Mouse (Mus musculus) hindbrain, embryonic 12.5 days (tissue): Measurements from ENCODE around the gene C1qa. TPM values are rescaled to one million over a fixed set of nuclear protein-coding genes. Genes with fewer than 3 reads are reported as not detected.

Experiments
- ATAC-seq: fragments of 200-750 bp; cut with Nextera tagmentation; 2 replicates; pipeline ENCODE4 v1.8.0; 2017; ENCODE audit warnings: moderate TSS enrichment; ENCODE audit not compliant: low FRiP score
- H3K27ac ChIP-seq: fragments of 300-500 bp; sonication (generic); 2 replicates; pipeline ENCODE4 v1.5.1; 2016; ENCODE audit warnings: mild to moderate bottlenecking
- H3K27me3 ChIP-seq: fragments of 300-500 bp; sonication (generic); 2 replicates; pipeline ENCODE4 v1.6.1; 2016; ENCODE audit warnings: mild to moderate bottlenecking
- H3K36me3 ChIP-seq: fragments of 300-500 bp; sonication (generic); 2 replicates; pipeline ENCODE4 v1.6.1; 2016; ENCODE audit warnings: mild to moderate bottlenecking
- H3K4me1 ChIP-seq: fragments of 300-500 bp; sonication (generic); 2 replicates; pipeline ENCODE4 v1.6.1; 2016
- H3K4me2 ChIP-seq: fragments of 300-500 bp; sonication (generic); replicated peaks from 2 replicates; pipeline ENCODE4 v1.6.1; 2016; ENCODE audit warnings: mild to moderate bottlenecking
- H3K4me3 ChIP-seq: fragments of 300-500 bp; sonication (generic); 2 replicates; pipeline ENCODE4 v1.5.1; 2016; ENCODE audit warnings: mild to moderate bottlenecking
- H3K9ac ChIP-seq: fragments of 300-500 bp; sonication (generic); 2 replicates; pipeline ENCODE4 v1.6.1; 2016; ENCODE audit warnings: mild to moderate bottlenecking, moderate library complexity
- H3K9me3 ChIP-seq: fragments of 300-500 bp; sonication (generic); replicated peaks from 2 replicates; pipeline ENCODE4 v1.6.1; 2016; ENCODE audit warnings: mild to moderate bottlenecking
- WGBS: fragments of 180-500 bp; shearing (Covaris S2); methylation state at CpG from one replicate; pipeline ENCODE4 v1.1.7; 2016; 5-methylcytosine and 5-hydroxymethylcytosine counted together
- polyA plus RNA-seq: library from polyadenylated mRNA; unstranded; fragments of >200 nt; fragmentation: Nextera tagmentation; extraction: Ambion mirVana; gene quantifications from 2 replicates; pipeline ENCODE4 v1.2.1, GENCODE M21; 2016

C1qa gene
- polyA plus RNA-seq, 1 experiment from 2014 or later: 14.6 TPM

- WGBS: 77% methylated on average over 3 of the region's 3 CpGs
- Histone ChIP-seq H3K4me3 (no peak overlapping the region), H3K4me2 (no peak overlapping the region), H3K27ac (no peak overlapping the region), H3K4me1 (peaks cover 16% of the 10 kb centered on the region), H3K9ac (no peak overlapping the region), H3K36me3 (no peaks in the 10 kb centered on the region), H3K9me3 (no peaks in the 10 kb centered on the region), H3K27me3 (peaks cover 36% of the 10 kb centered on the region)
- ATAC-seq: no peak
These were observed 20.9 kb upstream of the C1qa start for GRCm38 (mm10) chr4:136919526-136919925.

- no peaks in the 10 kb centered on the region for H3K9me3 ChIP-seq
- no peak overlapping the region for H3K4me3 ChIP-seq
- no peak overlapping the region for H3K4me2 ChIP-seq
- H3K4me1 ChIP-seq: peaks cover 19% of the 10 kb centered on the region
- peaks cover 33% of the 10 kb centered on the region for H3K27me3 ChIP-seq
- H3K27ac ChIP-seq: no peak overlapping the region
- H3K9ac ChIP-seq: no peak overlapping the region
- H3K36me3 ChIP-seq: no peaks in the 10 kb centered on the region
- WGBS: 86% methylated on average over 8 of the region's 8 CpGs
- no peak for ATAC-seq
These were observed 20.2 kb upstream of the C1qa start for GRCm38 (mm10) chr4:136918834-136919233.

- WGBS: 35% methylated on average over 7 of the region's 7 CpGs
- no peak; the same call in 1 of the 2 replicates for ATAC-seq
- Histone ChIP-seq H3K27me3 (peaks cover 27% of the 10 kb centered on the region), H3K9me3 (no peaks in the 10 kb centered on the region), H3K27ac (0 out of 2 replicates have a peak overlapping the region, but pooled peaks have one; percentile 52), H3K36me3 (no peaks in the 10 kb centered on the region), H3K4me1 (peaks cover 27% of the 10 kb centered on the region), H3K9ac (no peak overlapping the region), H3K4me3 (no peak overlapping the region), H3K4me2 (no peak overlapping the region)
These were observed 18.5 kb upstream of the C1qa start for GRCm38 (mm10) chr4:136917165-136917524.

GRCm38 (mm10) chr4:136916359-136917164 is 18.0 kb upstream of the C1qa start:
- H3K36me3 ChIP-seq: no peaks in the 10 kb centered on the region
- no peak overlapping the region for H3K4me3 ChIP-seq
- no peak overlapping the region for H3K9ac ChIP-seq
- peak overlapping the region; percentile 52; the same call in 1 of the 2 replicates for H3K27ac ChIP-seq
- WGBS: 51% methylated on average over 20 of the region's 20 CpGs
- peaks cover 33% of the 10 kb centered on the region for H3K4me1 ChIP-seq
- H3K27me3 ChIP-seq: peaks cover 33% of the 10 kb centered on the region
- ATAC-seq: no peak; the same call in 1 of the 2 replicates
- no peak overlapping the region for H3K4me2 ChIP-seq
- no peaks in the 10 kb centered on the region for H3K9me3 ChIP-seq

GRCm38 (mm10) chr4:136912841-136913240 is 14.2 kb upstream of the C1qa start:
- no peak overlapping the region for H3K27ac ChIP-seq
- ATAC-seq: no peak
- H3K4me3 ChIP-seq: no peak overlapping the region
- H3K4me2 ChIP-seq: no peak overlapping the region
- no peak overlapping the region for H3K9ac ChIP-seq
- WGBS: 6% methylated on average over 9 of the region's 9 CpGs
- peaks cover 43% of the 10 kb centered on the region for H3K27me3 ChIP-seq
- peaks cover 41% of the 10 kb centered on the region for H3K4me1 ChIP-seq
- no peaks in the 10 kb centered on the region for H3K9me3 ChIP-seq
- H3K36me3 ChIP-seq: no peaks in the 10 kb centered on the region

- Histone ChIP-seq H3K36me3 (no peaks in the 10 kb centered on the region), H3K4me2 (peak overlapping the region; percentile 40), H3K9ac (no peak overlapping the region), H3K27ac (peak overlapping the region; percentile 48; the same call in 1 of the 2 replicates), H3K4me1 (peaks cover 36% of the 10 kb centered on the region), H3K9me3 (no peaks in the 10 kb centered on the region), H3K27me3 (peaks cover 45% of the 10 kb centered on the region), H3K4me3 (no peak overlapping the region)
- WGBS: 36% methylated on average over 9 of the region's 9 CpGs
- peak; percentile 10; the same call in 1 of the 2 replicates for ATAC-seq
These were observed 13.2 kb upstream of the C1qa start for GRCm38 (mm10) chr4:136911804-136912203.

GRCm38 (mm10) chr4:136911211-136911646 is 12.6 kb upstream of the C1qa start:
- Histone ChIP-seq H3K4me1 (peaks cover 30% of the 10 kb centered on the region), H3K4me2 (peak overlapping the region; percentile 40), H3K36me3 (no peaks in the 10 kb centered on the region), H3K9me3 (no peaks in the 10 kb centered on the region), H3K27me3 (peaks cover 51% of the 10 kb centered on the region), H3K27ac (peak overlapping the region; percentile 48), H3K4me3 (no peak overlapping the region), H3K9ac (no peak overlapping the region; the same call in 1 of the 2 replicates)
- WGBS: 2% methylated on average over 17 of the region's 17 CpGs
- peak; percentile 67 for ATAC-seq

GRCm38 (mm10) chr4:136907809-136908208 is 9.2 kb upstream of the C1qa start:
- Histone ChIP-seq H3K9me3 (no peaks in the 10 kb centered on the region), H3K27me3 (peaks cover 72% of the 10 kb centered on the region)

GRCm38 (mm10) chr4:136907033-136907432 is 8.4 kb upstream of the C1qa start:
- Histone ChIP-seq H3K9ac (no peak overlapping the region), H3K4me1 (peaks cover 23% of the 10 kb centered on the region), H3K9me3 (no peaks in the 10 kb centered on the region), H3K4me2 (no peak overlapping the region), H3K27me3 (peaks cover 71% of the 10 kb centered on the region), H3K27ac (no peak overlapping the region), H3K36me3 (no peaks in the 10 kb centered on the region), H3K4me3 (no peak overlapping the region)
- ATAC-seq: no peak
- WGBS: 9% methylated on average over 7 of the region's 7 CpGs

More at GRCm38 (mm10) chr4:136907809-136908208, 9.2 kb upstream of the C1qa start:
- no peak for ATAC-seq
- H3K4me3 ChIP-seq: no peak overlapping the region
- H3K36me3 ChIP-seq: no peaks in the 10 kb centered on the region
- H3K4me1 ChIP-seq: peaks cover 31% of the 10 kb centered on the region
- no peak overlapping the region for H3K9ac ChIP-seq
- H3K4me2 ChIP-seq: no peak overlapping the region
- H3K27ac ChIP-seq: no peak overlapping the region

GRCm38 (mm10) chr4:136904767-136905539 is 6.3 kb upstream of the C1qa start:
- peak; percentile 68; the same call in 1 of the 2 replicates for ATAC-seq
- no peak overlapping the region for H3K27ac ChIP-seq
- 2% methylated on average over 23 of the region's 23 CpGs for WGBS

GRCm38 (mm10) chr4:136899154-136899553 is 551 bp upstream of the C1qa start:
- peaks cover 52% of the 10 kb centered on the region for H3K27me3 ChIP-seq
- no peaks in the 10 kb centered on the region for H3K36me3 ChIP-seq
- 65% methylated on average over 7 of the region's 7 CpGs for WGBS
- H3K4me2 ChIP-seq: no peak overlapping the region
- H3K9me3 ChIP-seq: no peaks in the 10 kb centered on the region
- H3K4me3 ChIP-seq: no peak overlapping the region
- no peak overlapping the region for H3K27ac ChIP-seq
- ATAC-seq: no peak
- peaks cover 11% of the 10 kb centered on the region for H3K4me1 ChIP-seq
- H3K9ac ChIP-seq: no peak overlapping the region

More at GRCm38 (mm10) chr4:136904767-136905539, 6.3 kb upstream of the C1qa start:
- Histone ChIP-seq H3K27me3 (peaks cover 53% of the 10 kb centered on the region), H3K4me2 (peak overlapping the region; percentile 35), H3K9ac (no peak overlapping the region), H3K4me1 (peaks cover 11% of the 10 kb centered on the region), H3K36me3 (no peaks in the 10 kb centered on the region), H3K4me3 (no peak overlapping the region), H3K9me3 (no peaks in the 10 kb centered on the region)

- Histone ChIP-seq H3K4me2 (no peak overlapping the region), H3K27ac (no peak overlapping the region), H3K9me3 (no peaks in the 10 kb centered on the region), H3K27me3 (peaks cover 54% of the 10 kb centered on the region), H3K4me1 (peaks cover 11% of the 10 kb centered on the region), H3K36me3 (no peaks in the 10 kb centered on the region), H3K4me3 (no peak overlapping the region), H3K9ac (no peak overlapping the region)
- no peak for ATAC-seq
- 66% methylated on average over 9 of the region's 9 CpGs for WGBS
These were observed 462 bp downstream of the C1qa start for GRCm38 (mm10) chr4:136898084-136898598.
